Comparison of ENCODE assay signal across 7 mouse cellular contexts in the genomic region with DNA sequence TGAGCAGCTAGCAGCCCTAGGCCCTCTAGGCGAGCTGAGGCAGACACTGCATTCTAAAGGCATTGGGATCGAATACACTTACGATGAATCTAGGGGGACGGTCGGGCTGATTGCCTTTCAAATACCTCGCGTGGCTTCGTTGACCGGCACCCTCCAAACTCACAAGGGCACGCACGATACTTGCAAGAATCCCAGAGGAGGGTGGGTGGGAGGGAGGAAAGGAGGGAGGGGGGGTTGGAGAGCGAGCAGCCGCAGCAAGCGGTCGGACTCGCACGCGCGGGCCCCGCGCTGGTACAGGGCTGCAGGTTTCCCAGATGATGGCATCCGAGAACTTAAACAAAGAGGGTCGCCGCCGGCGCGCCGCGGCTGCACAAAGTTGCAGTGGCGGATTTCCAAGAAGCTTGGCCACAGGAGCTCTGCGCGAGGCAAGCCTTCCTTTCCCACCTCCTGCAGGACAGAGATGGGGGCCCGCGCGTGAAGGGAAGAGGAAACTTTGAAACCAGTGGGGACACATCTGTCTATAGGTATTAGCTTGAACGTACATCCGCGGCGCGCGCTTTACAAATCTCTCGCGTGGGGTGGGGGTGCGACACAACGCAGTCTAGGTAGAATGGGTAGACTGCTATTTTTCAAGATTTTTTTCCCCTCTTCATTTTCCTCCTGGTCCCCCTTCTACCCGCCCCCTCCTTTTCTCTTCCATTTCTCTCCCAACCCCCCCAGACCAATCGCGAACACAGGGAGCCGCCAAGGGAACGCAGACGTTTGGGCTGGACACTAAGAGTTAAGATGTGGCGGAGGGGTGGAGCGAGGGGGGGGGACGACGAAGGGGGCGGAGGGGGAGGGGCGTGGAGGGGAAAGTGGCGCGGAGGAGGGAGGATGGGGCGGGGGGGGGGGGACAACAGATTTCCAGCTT. TPM values are rescaled to one million over a fixed set of nuclear protein-coding genes. Genes with fewer than 3 reads are reported as not detected.
DNase-seq lines count a peak whose midpoint lies in the region; ATAC-seq and TF ChIP-seq lines count a peak whose summit lies in the region.

No protein-coding gene starts in this region.

- peaks cover 78% of the 10 kb centered on the region for H3K27me3 ChIP-seq in lung, embryonic 16.5 days (ENCODE audit: control insufficient read depth, insufficient read depth, low read depth, low read length)
- H3K27me3 ChIP-seq in midbrain, embryonic 11.5 days (ENCODE audit: control insufficient read depth, insufficient read depth, low read length): no peaks in the 10 kb centered on the region

- no peak for DNase-seq in lung, adult 18-20 months
- DNase-seq in kidney, adult 9 months: peak; percentile 40
- peak; percentile 97 for DNase-seq in midbrain, embryonic 11.5 days (ENCODE audit: low spot score, missing footprints)
- DNase-seq in spleen, postnatal 14 days (ENCODE audit: low spot score in 2 of 2): no peak

- H3K4me2 ChIP-seq in lung, embryonic 16.5 days (ENCODE audit: low read depth, low read length): peak overlapping the region; percentile 85
- H3K4me2 ChIP-seq in midbrain, embryonic 11.5 days: peak overlapping the region; percentile 97

- no peak overlapping the region for H3K27ac ChIP-seq in lung, embryonic 16.5 days (ENCODE audit: low read length)
- H3K27ac ChIP-seq in embryonic fibroblast, embryonic 13.5 days (ENCODE audit: insufficient read depth, low read length): no peak overlapping the region; the same call in 1 of the 2 replicates
- peak overlapping the region; percentile 98 for H3K27ac ChIP-seq in midbrain, embryonic 11.5 days (ENCODE audit: low read depth, low read length)

- TF ChIP-seq POLR2A in embryonic fibroblast, embryonic 13.5 days (IDR thresholded peaks at IDR 0.05; ENCODE audit: low read depth, low read length): no peak

- ATAC-seq in lung, embryonic 16.5 days (ENCODE audit: low read depth): no peak; the same call in 1 of the 2 replicates
- peak; percentile 62 for ATAC-seq in midbrain, embryonic 11.5 days (ENCODE audit: low FRiP score)
- ATAC-seq in erythroid progenitor cell, adult 5-6 weeks (replicated peaks; ENCODE audit: low FRiP score, poor library complexity, severe bottlenecking): no peak

- peak overlapping the region; percentile 54 for H3K4me3 ChIP-seq in lung, embryonic 16.5 days (ENCODE audit: low read length)
- H3K4me3 ChIP-seq in embryonic fibroblast, embryonic 13.5 days (ENCODE audit: insufficient read depth, low read length): peak overlapping the region; percentile 46
- H3K4me3 ChIP-seq in midbrain, embryonic 11.5 days (ENCODE audit: low read depth, low read length): peak overlapping the region; percentile 100

- no peaks in the 10 kb centered on the region for H3K9me3 ChIP-seq in lung, embryonic 16.5 days (ENCODE audit: control insufficient read depth, low read length)
- no peaks in the 10 kb centered on the region for H3K9me3 ChIP-seq in midbrain, embryonic 11.5 days (ENCODE audit: control insufficient read depth, low read length)

- H3K4me1 ChIP-seq in lung, embryonic 16.5 days (replicated peaks; ENCODE audit: control insufficient read depth, insufficient read depth, low read length): peaks cover 39% of the 10 kb centered on the region
- H3K4me1 ChIP-seq in embryonic fibroblast, embryonic 13.5 days (ENCODE audit: control insufficient read depth, insufficient read depth, low read length): no peaks in the 10 kb centered on the region
- H3K4me1 ChIP-seq in midbrain, embryonic 11.5 days (ENCODE audit: control insufficient read depth, insufficient read depth, low read length): 0 out of 2 replicates have a peak, but pooled peaks cover 7% of the 10 kb centered on the region

- under 1% methylated on average over 51 of the region's 60 CpGs for WGBS in lung, embryonic 16.5 days
- WGBS in midbrain, embryonic 11.5 days: under 1% methylated on average over 54 of the region's 60 CpGs

- no peaks in the 10 kb centered on the region for H3K36me3 ChIP-seq in lung, embryonic 16.5 days (ENCODE audit: control insufficient read depth, insufficient read depth, low read length)
- H3K36me3 ChIP-seq in midbrain, embryonic 11.5 days (ENCODE audit: control insufficient read depth, insufficient read depth, low read length): peaks cover 18% of the 10 kb centered on the region

- no peak overlapping the region for H3K9ac ChIP-seq in lung, embryonic 16.5 days (ENCODE audit: low read length)
- H3K9ac ChIP-seq in midbrain, embryonic 11.5 days (ENCODE audit: low read length): peak overlapping the region; percentile 93

- TF ChIP-seq CTCF in embryonic fibroblast, embryonic 13.5 days (IDR thresholded peaks at IDR 0.05; ENCODE audit: borderline replicate concordance, insufficient read depth, low read length): no peak

RNA-seq across cellular contexts. Expression of a gene that starts 0.6 kb away (rescaled TPM):
- polyA plus RNA-seq in lung, embryonic 16.5 days (2015; fragmentation: Nextera tagmentation; extraction: Ambion mirVana): 0.10 and 0.14 TPM in 2 replicates
- 1.6 and 7.5 TPM in 2 replicates for polyA plus RNA-seq in embryonic fibroblast, embryonic 13.5 days (2011; ENCODE audit: insufficient read length, low read depth, missing spikeins)
- polyA plus RNA-seq in midbrain, embryonic 11.5 days (2014; fragmentation: Nextera tagmentation; extraction: Ambion mirVana): 26.3 and 27.9 TPM in 2 replicates
- total RNA-seq in erythroid progenitor cell, adult 5-6 weeks (2015; ENCODE audit: low replicate concordance): not detected in 2 replicates
- not detected in 2 replicates for total RNA-seq in erythroid progenitor cell, adult 5-6 weeks (2017; ENCODE audit: low replicate concordance)

Comparison
In these comparisons a context has a peak if more than half of its experiments do, and no peak if none do; other contexts are left out.
1. H3K4me3 ChIP-seq: peak in every context shown above with its lines; median percentile 100 in midbrain, embryonic 11.5 days; 54 in lung, embryonic 16.5 days; 46 in embryonic fibroblast, embryonic 13.5 days.
2. DNase-seq: peak in kidney, adult 9 months (single experiment) and midbrain, embryonic 11.5 days (single experiment); none in lung, adult 18-20 months (0 of 2) and spleen, postnatal 14 days (0 of 2).